Mouse (Mus musculus): ENCODE measurements around the gene Rbms3.
A peak's percentile ranks its signal among the peaks of the same experiment; 100 is the strongest.

Gene Rbms3

DNA sequence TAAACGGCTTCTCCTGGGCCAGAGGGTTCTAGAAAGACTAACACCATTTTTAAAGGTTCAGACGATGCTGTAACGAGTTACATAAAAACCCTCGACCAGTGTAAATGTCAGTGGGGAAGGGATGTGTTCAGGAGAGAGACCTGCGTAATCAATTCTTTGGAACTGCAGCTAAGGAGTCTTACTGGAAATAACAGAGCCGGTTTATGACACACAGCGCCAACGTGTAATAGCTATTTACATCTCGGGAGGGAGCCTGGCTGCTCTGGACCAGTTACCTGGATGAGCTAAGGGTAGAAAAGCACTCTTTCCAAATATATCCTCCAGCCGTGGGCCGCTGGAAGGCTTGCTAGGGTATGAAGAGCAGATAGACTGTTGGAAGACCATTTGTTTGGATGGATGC lies 598.5 kb downstream of the Rbms3 start:
- no peak for DNase-seq

- peak; percentile 41 to 68 for DNase-seq
These were observed 598.9 kb downstream of the Rbms3 start for GRCm38 (mm10) chr9:117030837-117031236.

- no peak for DNase-seq
These were observed 599.8 kb downstream of the Rbms3 start for GRCm38 (mm10) chr9:117029953-117030352.

DNA sequence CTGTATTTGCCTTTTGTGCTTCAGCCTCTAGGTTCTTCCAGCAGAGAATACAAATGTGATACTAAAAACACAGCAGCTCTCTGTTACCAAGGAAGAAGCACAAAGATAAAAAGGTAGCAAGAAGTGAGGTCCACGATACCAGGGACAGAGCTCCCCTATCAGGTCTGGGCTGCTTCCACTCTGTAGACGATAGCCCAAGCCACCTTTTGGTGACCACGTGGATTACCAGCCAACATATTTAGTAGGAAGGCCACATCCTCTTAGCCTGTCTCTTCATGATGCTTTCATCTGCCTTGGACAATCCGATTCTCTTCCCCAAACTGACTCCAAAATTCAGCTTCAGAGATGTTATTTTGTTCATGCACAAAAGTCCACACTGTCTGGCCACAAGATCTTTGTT lies 601.1 kb downstream of the Rbms3 start:
- DNase-seq = no peak

- no peak for DNase-seq
These were observed 607.6 kb downstream of the Rbms3 start for GRCm38 (mm10) chr9:117022086-117022485.

DNA sequence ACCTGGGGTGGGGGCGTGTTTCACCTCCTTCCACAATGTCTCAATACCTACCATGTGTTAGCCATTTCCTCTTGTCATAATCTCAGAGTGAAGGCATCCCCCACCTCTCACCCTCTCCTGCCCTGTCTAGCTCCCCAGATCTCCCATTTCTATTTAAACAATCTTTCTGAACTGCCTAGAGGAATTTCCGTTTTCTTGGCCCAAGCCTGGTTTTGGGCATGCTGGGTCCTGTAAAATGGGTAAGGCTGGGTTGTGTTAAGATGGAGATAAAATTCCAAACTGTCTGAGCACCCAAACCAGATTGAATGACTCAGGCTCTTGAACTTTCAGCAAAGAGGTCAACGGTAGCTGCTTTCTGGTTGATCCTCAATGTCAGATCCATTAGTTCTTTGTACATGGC lies 608.2 kb downstream of the Rbms3 start:
- no peak for DNase-seq

- no peak for DNase-seq
These were observed 609.5 kb downstream of the Rbms3 start for GRCm38 (mm10) chr9:117020216-117020615.

GRCm38 (mm10) chr9:117018741-117019163 lies 611.0 kb downstream of the Rbms3 start:
- DNase-seq = no peak

DNA sequence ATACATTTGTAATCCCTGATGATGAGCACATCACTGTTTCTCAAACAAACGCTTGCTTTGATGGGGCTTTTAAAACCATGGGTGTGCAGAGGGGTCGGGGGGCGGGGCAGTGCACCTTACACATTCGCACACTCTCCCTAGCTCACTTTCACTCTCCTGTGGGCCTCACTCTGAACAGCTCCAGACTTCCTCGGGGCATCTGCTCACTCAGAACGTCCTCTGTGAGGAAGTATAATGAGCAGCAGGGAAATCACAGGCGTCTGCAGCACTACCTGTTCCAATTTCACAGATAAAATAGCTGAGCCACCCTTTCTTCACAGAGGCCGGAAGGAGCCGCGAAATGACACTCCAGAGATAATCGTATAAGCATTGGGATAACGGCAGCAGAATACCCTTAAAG lies 611.4 kb downstream of the Rbms3 start:
- no peak for DNase-seq

- no peak for DNase-seq
These were observed 613.0 kb downstream of the Rbms3 start for GRCm38 (mm10) chr9:117016605-117017319.

GRCm38 (mm10) chr9:117013386-117013785 lies 616.3 kb downstream of the Rbms3 start:
- peak; percentile 37 to 53 for DNase-seq

DNA sequence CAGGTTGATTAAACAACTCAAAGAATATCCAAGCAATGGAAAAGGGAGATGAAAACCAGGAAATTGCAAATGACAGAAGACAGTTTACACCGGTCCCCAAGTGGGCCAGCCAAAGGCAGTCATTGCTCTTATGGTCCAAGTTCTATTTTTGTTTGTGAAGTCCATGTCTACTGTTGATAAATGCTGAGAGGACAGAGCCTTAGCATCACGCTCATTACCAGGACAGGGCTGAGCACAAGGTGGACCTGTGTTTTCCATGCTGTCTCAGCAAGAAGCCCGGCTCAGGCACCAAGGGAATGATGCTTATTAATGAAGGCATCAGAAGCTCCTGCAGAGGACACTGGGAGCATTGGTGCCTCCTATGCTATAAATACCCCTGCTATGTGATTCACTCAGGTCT lies 618.9 kb downstream of the Rbms3 start:
- DNase-seq = no peak

DNA sequence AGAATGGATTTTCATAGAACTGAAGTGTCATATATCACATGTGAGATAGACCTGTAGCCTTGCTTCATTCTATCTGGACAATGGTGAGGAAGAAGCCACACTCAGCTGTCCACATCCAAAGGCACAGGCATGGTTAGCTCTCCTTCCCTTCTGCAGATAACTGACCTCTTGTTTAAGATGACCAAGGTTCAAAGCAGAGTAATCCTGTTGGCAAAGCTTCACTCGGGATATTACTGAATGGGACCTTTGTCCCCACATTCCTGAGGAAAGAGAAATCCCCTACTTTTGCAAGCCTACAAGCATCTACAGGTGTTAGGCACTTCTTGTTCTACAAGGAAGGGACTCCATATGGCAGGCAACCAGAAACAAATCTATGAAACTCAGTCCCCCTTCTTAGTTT lies 621.5 kb downstream of the Rbms3 start:
- no peak for DNase-seq

- no peak for DNase-seq
These were observed 627.6 kb downstream of the Rbms3 start for GRCm38 (mm10) chr9:117002083-117002482.

DNA sequence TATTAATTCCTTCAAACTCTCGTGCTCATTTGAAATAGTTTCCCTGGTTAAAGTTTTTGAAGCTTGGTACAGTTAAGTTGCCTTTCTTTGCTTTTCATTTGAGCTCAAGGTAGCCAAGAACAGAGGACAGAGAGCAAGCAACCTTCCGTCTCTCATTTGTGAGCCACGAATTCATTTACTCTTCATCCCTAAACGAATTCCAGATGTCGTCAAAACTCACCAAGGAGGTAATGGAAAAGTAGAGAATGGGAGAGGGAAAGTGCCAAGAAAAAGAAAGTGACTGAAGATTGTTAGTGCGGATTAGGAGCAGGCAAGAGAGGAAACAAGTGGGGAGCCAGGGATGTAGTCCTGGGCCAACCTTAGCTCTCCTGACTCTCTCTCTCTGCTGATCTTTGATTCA lies 630.5 kb downstream of the Rbms3 start:
- no peak for DNase-seq

DNA sequence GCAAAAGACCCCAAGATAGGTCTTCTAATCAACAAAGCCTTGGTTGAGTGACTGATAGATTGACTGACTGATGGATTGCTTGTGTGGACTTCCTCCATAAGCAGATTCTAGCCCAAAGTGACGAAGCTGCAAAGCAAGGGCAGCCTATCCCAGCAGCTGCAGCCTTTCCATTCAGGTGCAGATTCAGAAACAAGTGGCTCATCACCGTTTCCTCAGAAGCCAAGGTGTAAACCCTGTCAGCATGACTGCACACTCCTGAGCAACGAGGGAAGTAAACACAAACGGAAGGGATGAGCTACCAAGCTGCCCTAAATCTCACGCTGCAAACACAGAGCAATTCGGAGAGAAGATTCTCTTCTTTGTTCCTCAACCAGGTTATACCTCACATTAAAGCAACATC lies 639.4 kb downstream of the Rbms3 start:
- no peak for DNase-seq

DNA sequence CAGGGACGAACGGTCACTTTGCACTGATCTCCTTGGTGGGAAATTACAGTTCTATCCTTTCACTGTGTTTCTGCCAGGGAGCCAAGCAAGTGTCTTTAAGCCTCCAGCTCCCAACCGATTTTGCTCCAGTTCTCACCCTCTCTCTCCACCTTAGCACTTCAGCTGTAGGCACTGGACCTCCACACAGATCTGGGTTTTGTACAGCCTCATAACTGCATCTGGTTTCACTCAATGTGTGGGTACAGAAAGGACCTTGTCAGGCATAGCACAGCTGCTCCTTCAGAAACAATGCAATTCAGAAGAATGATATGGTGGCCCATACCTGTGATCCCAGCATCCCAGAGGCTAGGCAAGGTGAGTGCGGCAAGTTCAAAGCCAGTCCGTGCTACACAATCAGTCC lies 648.9 kb downstream of the Rbms3 start:
- DNase-seq = no peak

DNA sequence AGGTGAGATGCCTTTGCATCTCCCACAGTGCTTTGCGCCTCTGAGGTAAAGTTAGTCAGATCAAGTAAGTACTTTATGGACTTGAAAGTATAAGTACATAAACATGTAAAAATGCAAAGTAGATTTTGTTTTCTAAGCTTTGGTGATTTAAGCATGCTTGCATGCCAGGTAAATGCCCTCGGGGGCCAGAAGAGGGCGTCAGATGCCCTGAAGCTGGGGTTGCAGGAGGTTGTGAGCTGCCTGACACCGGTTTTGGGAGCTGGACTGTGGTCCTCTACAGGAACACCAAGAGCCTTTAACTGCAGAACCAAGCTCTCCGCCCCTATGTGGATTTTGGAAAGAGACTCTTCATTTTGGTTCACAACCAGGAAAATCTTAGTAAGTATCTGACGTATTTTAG lies 652.3 kb downstream of the Rbms3 start:
- DNase-seq = no peak

GRCm38 (mm10) chr9:116976575-116977408 lies 652.9 kb downstream of the Rbms3 start:
- no peak for DNase-seq

DNA sequence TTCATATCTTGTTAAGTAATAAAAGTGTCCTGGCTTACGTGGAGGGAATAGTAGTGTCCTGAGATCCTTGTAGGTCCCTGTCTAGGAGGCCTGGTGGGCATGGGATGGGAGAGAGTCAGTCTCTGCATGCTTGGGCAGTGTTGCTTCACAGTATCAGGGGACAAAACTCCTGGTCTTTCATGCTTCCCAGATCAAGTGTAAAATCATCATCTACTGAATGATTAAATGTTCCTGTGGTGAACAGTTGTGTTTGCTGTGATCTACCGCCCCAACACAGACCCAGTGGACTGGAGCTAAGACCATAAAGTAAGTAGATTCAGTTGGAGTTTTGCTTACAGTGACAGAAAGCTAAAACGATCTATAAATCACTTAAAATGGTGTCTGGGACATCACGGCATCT lies 654.4 kb downstream of the Rbms3 start:
- DNase-seq = no peak

DNA sequence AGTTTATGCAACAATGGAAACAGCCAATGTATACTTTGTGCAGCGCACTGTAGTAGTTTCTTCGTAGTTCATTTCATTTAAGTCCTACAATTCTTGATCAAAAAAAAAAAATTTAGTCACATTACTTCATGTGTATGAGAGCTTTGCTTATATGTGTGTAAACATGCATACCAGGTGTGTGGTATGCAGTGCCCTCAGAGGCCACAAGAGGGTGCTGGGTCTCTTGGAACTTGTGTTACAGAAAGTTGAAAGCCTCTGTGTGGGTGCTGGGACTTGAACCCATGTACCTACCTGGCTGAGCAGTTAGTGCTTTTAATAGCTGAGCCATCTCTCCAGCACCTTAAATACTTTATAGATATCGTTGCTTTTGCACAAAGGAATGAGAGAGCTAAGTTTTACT lies 655.6 kb downstream of the Rbms3 start:
- DNase-seq = peak in 1 of 2 experiments; percentile 14

GRCm38 (mm10) chr9:116973594-116973993 lies 656.1 kb downstream of the Rbms3 start:
- DNase-seq = no peak

DNA sequence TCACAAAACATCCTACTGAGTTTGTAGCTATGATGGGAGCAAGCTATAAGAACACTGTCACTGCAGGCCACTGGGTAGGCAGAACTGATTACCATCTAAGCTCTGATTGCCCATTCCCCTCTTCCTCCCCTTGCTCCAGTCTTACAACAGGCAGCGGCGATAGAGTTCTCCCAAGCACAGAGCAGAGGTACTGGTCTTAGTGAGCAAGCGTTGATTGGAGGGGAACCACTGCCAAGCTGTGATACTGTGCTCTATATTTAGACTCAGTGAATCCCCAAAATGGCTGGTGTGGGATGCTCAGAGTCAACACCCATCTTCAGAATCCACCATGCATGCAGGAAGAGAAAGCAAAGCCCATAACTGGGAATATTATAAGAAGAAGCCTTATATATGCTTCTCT lies 662.4 kb downstream of the Rbms3 start:
- DNase-seq = no peak

DNA sequence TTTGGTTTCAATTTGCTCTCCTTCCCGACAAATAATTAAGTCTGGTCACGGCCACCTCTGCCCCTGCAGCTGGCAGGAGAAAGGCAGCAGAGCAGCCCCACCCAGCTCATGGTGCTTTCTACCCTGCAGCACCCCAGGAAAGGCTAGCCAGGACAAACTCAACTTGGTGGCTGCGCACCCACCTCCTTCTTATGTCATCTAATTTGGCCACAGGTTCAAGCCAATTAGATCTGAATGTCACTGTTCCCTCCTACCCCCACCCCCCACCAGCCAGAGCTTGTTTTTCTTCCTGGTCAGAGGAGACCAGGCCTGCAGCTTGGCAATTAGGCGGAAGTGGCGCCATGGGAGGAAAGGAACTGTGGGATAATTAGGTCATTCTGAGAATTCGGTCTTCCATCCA lies 664.0 kb downstream of the Rbms3 start:
- DNase-seq = peak in 1 of 2 experiments; percentile 14
